Mouse (Mus musculus): Measurements from ENCODE around the gene Odf3.
"Not testable (repeated sequence)": the region's sequence is repeated elsewhere in the genome, so short reads cannot be mapped to it uniquely, and the experiment has no call there.

Odf3 gene

GRCm38 (mm10) chr7:140881696-140882468 lies 34.3 kb downstream of the Odf3 start, which contains the start of the genes Psmd13 and Sirt3:
TSS of gene Psmd13 (plus strand) at chr7:140881968.
TSS of gene Sirt3 (minus strand) at chr7:140882309.
- DNase-seq (ENCODE audit: low spot score) = peak; percentile 93

GRCm38 (mm10) chr7:140882469-140882803 lies 34.8 kb downstream of the Odf3 start:
- no peak for DNase-seq (ENCODE audit: low spot score)

GRCm38 (mm10) chr7:140890636-140891035 lies 43.0 kb downstream of the Odf3 start:
- not testable (repeated sequence) for DNase-seq (ENCODE audit: low spot score)

GRCm38 (mm10) chr7:140894031-140894430 lies 46.4 kb downstream of the Odf3 start:
- no peak for DNase-seq (ENCODE audit: low spot score)

GRCm38 (mm10) chr7:140894611-140895010 lies 47.0 kb downstream of the Odf3 start:
- DNase-seq (ENCODE audit: low spot score) = no peak

- DNase-seq (ENCODE audit: low spot score) = no peak
Observed at GRCm38 (mm10) chr7:140897863-140898262, 50.3 kb downstream of the Odf3 start.

- DNase-seq (ENCODE audit: low spot score) = no peak
Observed at GRCm38 (mm10) chr7:140899121-140899520, 51.5 kb downstream of the Odf3 start.

- DNase-seq (ENCODE audit: low spot score) = no peak
Observed at GRCm38 (mm10) chr7:140900220-140900619, 52.6 kb downstream of the Odf3 start, which contains the start of gene Cox8b. TSS of gene Cox8b (minus strand) at chr7:140900446.

Measured in T-cell, adult 2 months (primary cell).